Mouse (Mus musculus) inflammation-experienced regulatory T-cells, adult 6 months (primary cell): ENCODE measurements around the gene Ogfrl1. TPM values are rescaled to one million over a fixed set of nuclear protein-coding genes. Genes with fewer than 3 reads are reported as not detected.

Experiments used
- ATAC-seq: one replicate; pipeline ENCODE4 v1.8.0; 2017
- polyA plus RNA-seq, 3 experiments: library from polyadenylated mRNA; unstranded; fragments of 100-300 nt; shearing (Covaris generic); gene quantifications; one replicate each; pipeline ENCODE4 v1.2.1; 2017

Gene Ogfrl1
- polyA plus RNA-seq, 3 experiments from 2014 or later: 0.59 to 0.93 (median 0.92) TPM

DNA sequence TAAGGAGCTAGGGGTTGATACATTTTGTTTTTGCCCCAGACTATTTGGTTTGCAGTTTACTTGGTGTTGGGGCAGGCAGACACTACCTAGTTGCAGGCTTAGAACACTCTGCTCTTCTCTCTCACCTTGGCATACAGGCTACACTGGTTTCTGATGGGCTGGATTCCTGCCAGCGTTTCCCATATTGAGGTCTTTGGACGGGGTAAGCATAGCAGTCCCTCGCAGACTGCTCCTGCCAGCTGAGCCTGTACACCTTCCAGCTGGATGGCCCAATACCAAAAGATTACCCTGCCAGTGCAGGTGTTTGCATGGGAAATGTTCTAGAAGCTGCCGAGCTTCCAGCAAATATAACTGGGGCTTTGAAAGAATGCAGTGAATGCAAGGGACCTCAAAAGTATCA, 45.8 kb downstream of the Ogfrl1 start:
- ATAC-seq: no peak

GRCm38 (mm10) chr1:23345633-23346032, 51.9 kb downstream of the Ogfrl1 start:
- no peak for ATAC-seq

- ATAC-seq: no peak
Measured at GRCm38 (mm10) chr1:23342864-23343263, 54.7 kb downstream of the Ogfrl1 start.

DNA sequence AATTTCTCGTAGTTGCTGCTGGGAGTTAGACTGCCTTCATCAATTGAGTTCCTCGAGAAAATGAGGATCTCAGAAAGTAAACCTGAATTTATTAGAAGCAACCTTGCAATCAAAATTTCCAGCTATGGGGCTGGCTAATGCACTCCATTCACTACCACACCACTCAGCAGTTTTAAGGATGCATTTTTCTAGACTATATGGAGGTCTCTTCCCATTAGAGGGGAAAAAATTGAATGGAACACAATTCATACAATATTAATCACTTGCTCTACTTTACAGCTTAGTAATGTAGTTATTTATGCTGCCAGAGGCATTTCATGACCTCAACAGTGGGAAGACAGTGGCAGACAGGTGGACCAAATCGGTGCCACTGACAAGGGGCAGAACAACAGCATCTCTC, 55.3 kb downstream of the Ogfrl1 start:
- no peak for ATAC-seq

- no peak for ATAC-seq
Measured at GRCm38 (mm10) chr1:23335726-23336363, 61.7 kb downstream of the Ogfrl1 start.

GRCm38 (mm10) chr1:23335050-23335449, 62.5 kb downstream of the Ogfrl1 start:
- no peak for ATAC-seq

DNA sequence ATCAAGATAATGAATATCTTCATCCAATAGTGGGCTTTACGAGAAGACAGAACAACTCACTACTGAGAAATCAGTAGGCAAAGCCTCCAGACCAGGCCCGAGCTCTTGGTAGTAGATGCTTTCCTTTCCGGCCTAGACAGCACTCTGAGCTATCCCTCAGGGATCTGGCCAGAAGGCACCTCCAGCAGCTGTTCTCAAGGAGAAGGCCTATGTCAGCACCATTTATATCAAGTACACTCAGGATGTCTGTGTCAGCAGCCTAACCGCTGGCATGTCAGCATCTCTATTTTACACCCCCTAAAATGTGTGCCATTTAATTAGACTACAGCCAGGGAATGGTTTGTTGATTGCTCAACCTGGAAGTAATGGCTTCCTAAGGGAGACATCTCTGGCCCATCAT, 65.4 kb downstream of the Ogfrl1 start:
- no peak for ATAC-seq

- ATAC-seq: no peak
Measured at GRCm38 (mm10) chr1:23325160-23325559, 72.4 kb downstream of the Ogfrl1 start.

DNA sequence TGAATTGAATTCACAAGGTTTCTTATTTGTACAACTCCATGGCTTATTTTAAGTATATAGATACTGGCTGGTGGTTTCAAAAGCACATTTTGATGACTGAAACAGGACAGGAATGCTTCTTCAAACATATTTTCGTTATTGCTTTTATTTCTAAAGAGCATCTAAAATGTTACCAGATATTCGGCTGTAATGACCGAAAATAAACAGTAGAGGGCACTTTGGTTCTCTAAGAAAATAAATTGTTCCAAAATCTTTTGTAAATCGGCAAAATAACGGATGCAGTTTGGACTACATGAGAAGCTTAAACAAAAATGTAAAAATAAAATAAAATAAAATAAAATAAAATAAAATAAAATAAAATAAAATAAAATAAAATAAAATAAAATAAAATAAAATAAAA, 73.3 kb downstream of the Ogfrl1 start:
- ATAC-seq: no peak

DNA sequence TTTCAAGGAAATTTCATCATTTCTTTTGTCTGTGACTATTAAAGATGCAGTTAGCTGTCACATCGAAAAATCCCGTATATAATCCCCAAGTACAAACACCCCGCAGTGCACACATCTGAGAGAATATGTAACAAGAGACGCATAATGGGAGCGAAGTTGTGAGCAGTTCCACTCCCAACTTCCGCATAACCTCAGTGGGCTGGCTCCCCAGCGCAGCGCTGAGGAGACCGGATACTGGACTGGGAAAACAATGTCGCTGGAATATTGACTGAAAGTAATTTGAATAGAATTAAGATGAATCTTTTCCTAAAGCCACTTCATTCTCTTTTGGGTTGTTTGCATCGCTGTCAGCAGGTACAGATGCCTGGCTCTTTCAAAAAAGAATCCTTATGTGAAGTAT, 74.3 kb downstream of the Ogfrl1 start:
- ATAC-seq: no peak

DNA sequence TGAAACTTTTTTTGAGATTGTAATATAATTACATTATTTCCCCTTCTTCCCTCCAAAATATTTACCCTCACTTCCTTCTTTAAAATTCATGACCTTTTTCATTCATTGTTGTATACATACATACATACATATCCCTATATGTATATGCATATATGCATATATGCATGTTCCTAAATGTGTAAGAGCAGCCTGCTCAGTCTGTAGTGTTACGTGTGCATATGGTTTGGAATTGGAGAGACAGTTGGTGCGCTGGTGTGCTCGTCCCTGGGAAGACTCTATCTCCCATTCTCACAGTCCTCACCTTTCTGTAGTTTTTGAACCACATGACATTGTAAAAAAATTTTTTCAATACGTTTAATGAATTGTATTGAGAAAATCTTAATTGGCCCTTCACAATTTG, 75.4 kb downstream of the Ogfrl1 start:
- no peak for ATAC-seq

- ATAC-seq: no peak
Measured at GRCm38 (mm10) chr1:23321331-23321851, 76.2 kb downstream of the Ogfrl1 start.

DNA sequence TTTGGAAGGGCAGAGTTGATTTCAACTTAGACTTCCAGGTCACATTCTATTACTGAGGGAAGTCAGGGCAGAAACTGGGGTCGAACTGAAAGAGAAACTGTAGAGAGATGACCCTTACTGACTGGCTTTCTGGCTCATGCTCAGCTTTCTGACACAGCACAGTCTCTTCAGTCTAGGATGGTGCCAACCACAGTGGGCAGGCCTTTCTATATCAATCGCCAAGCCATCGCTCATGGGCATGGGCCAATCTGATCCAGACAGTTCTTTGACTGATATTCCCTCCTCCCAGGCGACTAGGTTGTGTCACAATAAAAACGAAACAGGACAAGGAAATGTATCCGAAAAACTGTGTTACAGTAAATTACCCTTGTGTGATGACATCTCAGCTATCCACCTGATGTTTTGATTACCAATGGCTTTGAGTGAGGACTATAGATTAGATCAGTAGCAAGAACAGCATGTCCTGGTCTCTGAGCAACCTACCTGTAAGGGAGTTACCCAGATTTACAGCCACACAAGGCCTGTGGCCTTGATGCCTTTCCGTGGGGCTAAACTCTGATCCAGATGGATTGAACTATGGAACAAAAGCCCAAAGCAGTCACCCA, 76.9 kb downstream of the Ogfrl1 start:
- no peak for ATAC-seq
